Mouse (Mus musculus) limb, embryonic 14.5 days (tissue): ENCODE measurements around the gene Prkag1. TPM values are rescaled to one million over a fixed set of nuclear protein-coding genes. Genes with fewer than 3 reads are reported as not detected.

ENCODE experiments used
- ATAC-seq: fragments of 200-750 bp; cut with Nextera tagmentation; 2 replicates; pipeline ENCODE4 v1.8.0; 2017; ENCODE audit warnings: low read depth, moderate number of reproducible peaks, moderate TSS enrichment; ENCODE audit not compliant: low FRiP score
- DNase-seq: peaks from one replicate; pipeline ENCODE4 v3.0.0-alpha.2; 2015; ENCODE audit warnings: low spot score
- H3K27ac ChIP-seq: fragments of 300-500 bp; sonication (generic); replicated peaks from 2 replicates; pipeline ENCODE4 v1.5.1; 2014; ENCODE audit warnings: low read depth, mild to moderate bottlenecking, low read length, moderate library complexity, mixed read lengths
- H3K27me3 ChIP-seq: fragments of 300-500 bp; sonication (generic); 2 replicates; pipeline ENCODE4 v1.6.1; 2014; ENCODE audit warnings: low read length, mixed read lengths; ENCODE audit not compliant: control insufficient read depth, insufficient read depth
- H3K36me3 ChIP-seq: fragments of 300-500 bp; sonication (generic); 2 replicates; pipeline ENCODE4 v1.6.1; 2014; ENCODE audit warnings: mild to moderate bottlenecking, low read length, moderate library complexity, mixed read lengths; ENCODE audit not compliant: control insufficient read depth, insufficient read depth
- H3K4me1 ChIP-seq: fragments of 300-500 bp; sonication (generic); 2 replicates; pipeline ENCODE4 v1.6.1; 2014; ENCODE audit warnings: antibody characterized with exemption, low read length, mixed read lengths; ENCODE audit not compliant: control insufficient read depth, insufficient read depth
- H3K4me2 ChIP-seq: fragments of 300-500 bp; sonication (generic); replicated peaks from 2 replicates; pipeline ENCODE4 v1.6.1; 2014; ENCODE audit warnings: low read depth, mild to moderate bottlenecking, low read length, moderate library complexity; ENCODE audit not compliant: severe bottlenecking
- H3K4me3 ChIP-seq: fragments of 300-500 bp; sonication (generic); replicated peaks from 2 replicates; pipeline ENCODE4 v1.5.1; 2014; ENCODE audit warnings: low read length
- H3K9ac ChIP-seq: fragments of 300-500 bp; sonication (generic); 2 replicates; pipeline ENCODE4 v1.6.1; 2014; ENCODE audit warnings: mild to moderate bottlenecking, low read depth, low read length, moderate library complexity; ENCODE audit not compliant: severe bottlenecking
- H3K9me3 ChIP-seq: fragments of 300-500 bp; sonication (generic); 2 replicates; pipeline ENCODE4 v1.6.1; 2016; ENCODE audit warnings: low read length; ENCODE audit not compliant: control insufficient read depth
- POLR2A ChIP-seq: fragments of 200-500 bp; IDR thresholded peaks from 2 replicates; pipeline ENCODE4 v1.8.0; 2012; ENCODE audit warnings: inconsistent platforms, mild to moderate bottlenecking, moderate library complexity, borderline replicate concordance; ENCODE audit not compliant: insufficient read depth, insufficient read length; ENCODE audit errors: extremely low read depth
- WGBS: fragments of 180-500 bp; shearing (Covaris S2); extraction: QIAGEN DNeasy Blood & Tissue Kit; methylation state at CpG from one replicate; pipeline ENCODE4 v1.1.7; 2014; 5-methylcytosine and 5-hydroxymethylcytosine counted together
- polyA plus RNA-seq, 2 experiments: library from polyadenylated mRNA; depleted of rRNA in 1 of 2; stranded (reverse) in 1 of 2; unstranded in 1 of 2; fragments of >200 nt; fragmentation: Nextera tagmentation in 1 of 2; extraction: Ambion mirVana in 1 of 2; gene quantifications; 2 replicates each; pipeline versions ENCODE4 v1.2.1 to v1.2.3; 2012 to 2014

Gene Prkag1
- polyA plus RNA-seq, 2 experiments, result 82.3 to 93.7 TPM

DNA sequence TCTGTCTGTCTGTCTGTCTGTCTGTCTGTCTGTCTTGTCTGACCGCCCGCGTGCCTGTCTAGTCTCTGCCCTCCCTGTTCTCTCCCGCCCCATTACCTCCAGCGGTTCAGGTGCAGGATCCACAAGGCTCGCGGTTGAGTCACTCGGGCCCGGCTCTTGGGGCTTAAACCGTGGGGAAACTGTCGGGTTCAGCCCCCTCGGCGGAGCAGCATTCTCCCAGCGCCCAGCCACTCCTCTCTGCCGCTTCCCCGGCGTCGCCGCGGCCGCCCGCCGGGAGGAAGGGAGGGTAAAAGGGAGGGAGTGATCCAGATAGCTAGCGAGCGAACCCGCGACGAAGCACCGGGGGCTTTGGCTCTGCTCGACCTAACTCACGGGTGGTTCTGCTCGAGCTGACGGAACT, 53.6 kb downstream of the Prkag1 start, which contains the start of gene Wnt10b:
Gene Wnt10b, minus strand, starts transcription at position 389 of the 400 bp plus-strand sequence.
- Histone ChIP-seq H3K4me1 (peaks cover 11% of the 10 kb centered on the region), H3K4me2 (peak within 1 kb of the TSS; percentile 45), H3K27ac (no peak within 1 kb of the TSS), H3K9ac (peak within 1 kb of the TSS; percentile 43; the same call in 1 of the 2 replicates), H3K4me3 (peak within 1 kb of the TSS; percentile 30), H3K27me3 (peaks cover 98% of the 10 kb centered on the region), H3K36me3 (no peaks in the 10 kb centered on the region), H3K9me3 (no peaks in the 10 kb centered on the region)
- TF ChIP-seq POLR2A, result no peak
- no peak for DNase-seq
- ATAC-seq, result no peak
- WGBS, result under 1% methylated on average over 31 of the region's 33 CpGs

- TF ChIP-seq POLR2A, result no peak
- peak overlapping the region; percentile 30 for H3K4me3 ChIP-seq
- H3K4me1 ChIP-seq, result peaks cover 13% of the 10 kb centered on the region
Measured at GRCm38 (mm10) chr15:98777005-98777616, 54.2 kb downstream of the Prkag1 start.

GRCm38 (mm10) chr15:98776280-98777004, 54.9 kb downstream of the Prkag1 start:
- no peak for TF ChIP-seq POLR2A
- ATAC-seq (no peak; the same call in 1 of the 2 replicates), DNase-seq (no peak)
- Histone ChIP-seq H3K9me3 (no peaks in the 10 kb centered on the region), H3K27ac (no peak overlapping the region), H3K4me3 (peak overlapping the region; percentile 30), H3K4me2 (peak overlapping the region; percentile 45), H3K36me3 (no peaks in the 10 kb centered on the region), H3K27me3 (peaks cover 100% of the 10 kb centered on the region), H3K4me1 (peaks cover 13% of the 10 kb centered on the region), H3K9ac (peak overlapping the region; percentile 28; the same call in 1 of the 2 replicates)
- WGBS, result under 1% methylated on average over 44 of the region's 62 CpGs

More at GRCm38 (mm10) chr15:98777005-98777616, 54.2 kb downstream of the Prkag1 start:
- DNase-seq (no peak), ATAC-seq (no peak)
- 4% methylated on average over 19 of the region's 19 CpGs for WGBS
- Histone ChIP-seq H3K27me3 (peaks cover 100% of the 10 kb centered on the region), H3K9ac (0 out of 2 replicates have a peak overlapping the region, but pooled peaks have one; percentile 28), H3K27ac (no peak overlapping the region), H3K36me3 (no peaks in the 10 kb centered on the region), H3K9me3 (no peaks in the 10 kb centered on the region), H3K4me2 (peak overlapping the region; percentile 45; the same call in 1 of the 2 replicates)

- H3K4me1 ChIP-seq, result peaks cover 13% of the 10 kb centered on the region
- DNase-seq, result no peak
- no peaks in the 10 kb centered on the region for H3K9me3 ChIP-seq
- 0 out of 2 replicates have a peak overlapping the region, but pooled peaks have one; percentile 15 for H3K4me2 ChIP-seq
- H3K9ac ChIP-seq, result no peak overlapping the region
- ATAC-seq, result no peak
- H3K27me3 ChIP-seq, result peaks cover 99% of the 10 kb centered on the region
- WGBS, result 2% methylated on average over 5 of the region's 5 CpGs
- TF ChIP-seq POLR2A, result no peak
- H3K4me3 ChIP-seq, result 0 out of 2 replicates have a peak overlapping the region, but pooled peaks have one; percentile 30
- no peak overlapping the region for H3K27ac ChIP-seq
- H3K36me3 ChIP-seq, result no peaks in the 10 kb centered on the region
Measured at GRCm38 (mm10) chr15:98775533-98775932, 55.8 kb downstream of the Prkag1 start.

DNA sequence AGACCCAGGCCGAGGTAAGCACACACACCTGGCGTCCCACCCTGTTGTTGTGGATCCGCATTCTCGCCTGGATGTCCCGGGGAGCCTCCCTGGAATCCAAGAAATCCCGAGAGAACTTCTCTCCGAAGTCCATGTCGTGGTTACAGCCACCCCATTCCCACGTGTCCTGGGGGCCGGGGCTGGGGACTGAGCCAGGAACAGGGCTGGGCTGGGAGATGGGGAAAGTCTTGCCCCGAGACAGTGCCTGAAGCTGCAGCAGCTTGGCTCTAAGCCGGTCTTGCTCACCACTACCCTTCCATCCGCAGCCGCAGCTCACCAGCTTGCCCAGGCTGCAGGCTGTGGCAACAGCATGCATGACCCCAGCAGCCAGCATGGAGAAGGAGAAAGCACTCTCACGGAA, 57.2 kb downstream of the Prkag1 start:
- no peak overlapping the region for H3K9ac ChIP-seq
- DNase-seq (no peak), ATAC-seq (no peak)
- peaks cover 84% of the 10 kb centered on the region for H3K27me3 ChIP-seq
- no peak overlapping the region for H3K4me3 ChIP-seq
- peaks cover 13% of the 10 kb centered on the region for H3K4me1 ChIP-seq
- no peak for TF ChIP-seq POLR2A
- no peak overlapping the region for H3K27ac ChIP-seq
- H3K9me3 ChIP-seq, result no peaks in the 10 kb centered on the region
- 10% methylated on average over 15 of the region's 15 CpGs for WGBS
- H3K36me3 ChIP-seq, result no peaks in the 10 kb centered on the region
- no peak overlapping the region for H3K4me2 ChIP-seq
